Mouse (Mus musculus) cerebellum, adult 11 months (tissue): Measurements from ENCODE around the gene Sult6b1.

Experiments
- DNase-seq: peaks from one replicate; pipeline ENCODE4 v3.0.0; 2022

The Sult6b1 gene

GRCm38 (mm10) chr17:78906892-78907291, at the start of gene Sult6b1:
TSS of gene Sult6b1 (minus strand) at chr17:78906992.
- DNase-seq, result no peak

- no peak for DNase-seq
These were observed 46.4 kb upstream of the Sult6b1 start for GRCm38 (mm10) chr17:78953240-78953639.

GRCm38 (mm10) chr17:78952070-78952469, 45.3 kb upstream of the Sult6b1 start:
- DNase-seq, result no peak

- no peak for DNase-seq
These were observed 44.4 kb upstream of the Sult6b1 start for GRCm38 (mm10) chr17:78951225-78951624.

GRCm38 (mm10) chr17:78942579-78942978, 35.8 kb upstream of the Sult6b1 start:
- DNase-seq, result no peak

GRCm38 (mm10) chr17:78938927-78939326, 32.1 kb upstream of the Sult6b1 start:
- no peak for DNase-seq

GRCm38 (mm10) chr17:78937229-78937853, 30.5 kb upstream of the Sult6b1 start:
- no peak for DNase-seq

GRCm38 (mm10) chr17:78936466-78937228, 29.9 kb upstream of the Sult6b1 start, which contains the start of the genes Cebpz and Ndufaf7:
TSS of gene Cebpz (minus strand) at chr17:78937066.
TSS of gene Ndufaf7 (plus strand) at chr17:78937136.
- peak; percentile 97 for DNase-seq

- no peak for DNase-seq
These were observed 29.1 kb upstream of the Sult6b1 start for GRCm38 (mm10) chr17:78935857-78936256.

- no peak for DNase-seq
These were observed 10.9 kb upstream of the Sult6b1 start for GRCm38 (mm10) chr17:78917696-78918095.

GRCm38 (mm10) chr17:78916899-78917298, 10.1 kb upstream of the Sult6b1 start:
- DNase-seq, result no peak

- peak; percentile 91 for DNase-seq
These were observed 9.6 kb upstream of the Sult6b1 start, which contains the start of gene Cebpzos for GRCm38 (mm10) chr17:78916369-78916813. TSS of gene Cebpzos (plus strand) at chr17:78916500.

GRCm38 (mm10) chr17:78915772-78916171, 9.0 kb upstream of the Sult6b1 start:
- DNase-seq, result no peak

GRCm38 (mm10) chr17:78913921-78914320, 7.1 kb upstream of the Sult6b1 start:
- DNase-seq, result no peak

- DNase-seq, result peak; percentile 22
These were observed 6.1 kb upstream of the Sult6b1 start for GRCm38 (mm10) chr17:78912861-78913281.

GRCm38 (mm10) chr17:78909374-78909773, 2.6 kb upstream of the Sult6b1 start:
- no peak for DNase-seq

- no peak for DNase-seq
These were observed 3.6 kb downstream of the Sult6b1 start for GRCm38 (mm10) chr17:78903158-78903557.

GRCm38 (mm10) chr17:78895394-78895793, 11.4 kb downstream of the Sult6b1 start:
- no peak for DNase-seq

GRCm38 (mm10) chr17:78894991-78895390, 11.8 kb downstream of the Sult6b1 start:
- no peak for DNase-seq

GRCm38 (mm10) chr17:78891020-78891419, 15.8 kb downstream of the Sult6b1 start:
- DNase-seq, result no peak

GRCm38 (mm10) chr17:78889184-78889583, 17.6 kb downstream of the Sult6b1 start:
- DNase-seq, result no peak

- DNase-seq, result no peak
These were observed 18.2 kb downstream of the Sult6b1 start for GRCm38 (mm10) chr17:78888554-78888953.

GRCm38 (mm10) chr17:78885286-78886065, 21.3 kb downstream of the Sult6b1 start:
- DNase-seq, result no peak
